Mouse (Mus musculus): ENCODE measurements at regions not wholly inside any gene's neighbourhood (a gene's known extent, or its start where the extent isn't known, plus 50 kb on each side); places are given as distances from the start of the nearest gene placed in this dataset.

DNA sequence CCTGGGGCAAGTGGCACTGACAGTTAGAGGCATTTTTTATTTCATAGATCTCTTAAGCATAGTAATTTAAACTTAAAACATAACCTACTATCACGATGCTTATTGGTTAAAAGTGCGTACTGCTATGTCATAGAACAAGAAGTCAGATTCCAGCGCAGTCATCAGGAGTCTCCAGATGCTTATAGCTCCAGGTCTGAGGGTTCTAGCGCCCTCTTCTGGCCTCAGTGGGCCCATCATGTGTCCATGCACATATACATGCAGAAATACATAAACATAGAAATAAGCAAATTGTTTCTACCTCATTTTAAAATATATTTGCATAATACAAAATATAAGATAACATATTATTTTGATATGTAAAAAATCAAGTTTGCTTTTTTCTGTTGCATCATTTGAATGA, 1002.8 kb upstream of the Adgrl2 start:
- peak; percentile 25 for DNase-seq

DNA sequence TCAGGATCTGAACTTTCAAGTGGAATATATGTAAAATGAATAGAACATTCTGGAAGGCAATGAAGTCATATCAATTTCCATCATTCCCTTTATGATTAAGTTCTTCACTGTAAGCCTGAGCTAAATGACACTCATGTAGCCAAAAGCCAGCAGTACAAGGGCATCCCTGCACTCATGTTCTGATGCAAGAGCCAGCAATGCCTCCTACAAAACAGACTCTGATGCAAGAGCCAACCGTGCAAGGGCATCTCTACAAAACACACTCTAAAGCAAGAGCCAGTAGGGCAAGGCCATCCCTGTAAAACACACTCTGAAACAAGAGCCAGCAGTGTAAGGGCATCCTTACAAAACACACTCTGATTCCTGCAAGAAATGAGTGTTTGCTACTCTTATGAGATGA, 997.4 kb upstream of the Adgrl2 start:
- DNase-seq, result no peak

GRCm38 (mm10) chr3:149956993-149957392, 966.6 kb upstream of the Adgrl2 start:
- DNase-seq, result no peak

- DNase-seq, result no peak
Measured at GRCm38 (mm10) chr3:149936197-149936596, 945.8 kb upstream of the Adgrl2 start.

DNA sequence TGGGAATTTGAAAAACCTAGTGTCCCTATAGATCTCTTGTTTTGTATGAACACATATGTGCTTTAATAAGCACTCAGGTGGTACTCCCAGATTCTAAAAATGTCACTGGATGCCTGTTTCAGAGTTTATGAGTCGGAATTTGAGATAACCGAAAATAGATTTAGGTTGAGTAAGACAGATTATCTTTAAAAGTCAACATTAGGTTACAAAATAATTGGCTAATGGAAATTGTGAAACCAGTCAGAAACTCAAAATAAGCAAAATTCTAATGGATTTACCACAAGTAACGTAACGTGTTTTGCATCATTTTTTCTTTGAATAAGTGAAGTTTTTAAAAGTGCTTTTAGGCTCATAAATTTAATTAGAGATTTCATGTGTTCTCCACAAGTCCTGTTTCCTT, 944.5 kb upstream of the Adgrl2 start:
- DNase-seq, result no peak

GRCm38 (mm10) chr3:149928456-149929360, 938.4 kb upstream of the Adgrl2 start:
- DNase-seq, result no peak

GRCm38 (mm10) chr3:149920206-149920605, 929.9 kb upstream of the Adgrl2 start:
- no peak for DNase-seq

- DNase-seq, result peak; percentile 35
Measured at GRCm38 (mm10) chr3:149918201-149918600, 927.8 kb upstream of the Adgrl2 start.

GRCm38 (mm10) chr3:149910721-149911120, 920.4 kb upstream of the Adgrl2 start:
- no peak for DNase-seq

DNA sequence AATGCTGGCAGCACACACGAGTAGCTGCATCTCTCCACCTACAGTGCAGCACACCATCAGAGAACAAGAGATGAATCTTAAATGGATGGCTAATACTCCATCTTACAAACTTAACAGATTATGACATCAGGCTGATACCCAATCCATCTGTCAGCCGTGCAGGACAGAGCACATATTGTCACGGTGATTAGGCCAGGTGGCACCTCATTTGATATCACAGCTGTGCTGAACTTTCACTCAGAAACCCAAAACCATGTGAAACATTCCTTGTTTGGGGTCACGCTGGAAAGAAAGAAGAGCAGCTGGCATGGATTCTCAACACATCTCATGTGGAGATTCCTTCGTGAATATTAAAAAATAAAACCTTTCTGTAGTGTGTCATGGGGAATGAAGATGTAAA, 911.4 kb upstream of the Adgrl2 start:
- peak; percentile 37 for DNase-seq

DNA sequence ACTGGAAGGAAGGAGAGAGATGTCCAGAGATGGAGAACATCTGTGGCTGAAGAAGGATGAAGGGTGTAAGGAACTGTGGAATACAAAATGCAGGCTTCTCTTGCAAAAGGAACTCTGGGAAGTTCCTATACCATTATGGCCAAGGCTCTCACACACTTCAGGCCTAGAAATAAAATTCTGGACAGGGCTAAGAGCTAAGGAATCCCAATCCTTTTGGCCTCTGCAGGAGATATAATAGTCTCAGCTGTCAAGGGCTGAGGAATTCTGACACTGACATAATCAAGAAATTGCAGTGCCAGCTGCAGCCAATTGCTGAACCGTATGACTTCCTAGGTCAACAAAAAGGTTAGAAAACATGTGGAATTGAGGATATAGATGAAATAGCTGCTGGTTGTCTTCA, 886.2 kb upstream of the Adgrl2 start:
- DNase-seq, result peak; percentile 30

- DNase-seq, result no peak
Measured at GRCm38 (mm10) chr3:149865945-149866344, 875.6 kb upstream of the Adgrl2 start.

DNA sequence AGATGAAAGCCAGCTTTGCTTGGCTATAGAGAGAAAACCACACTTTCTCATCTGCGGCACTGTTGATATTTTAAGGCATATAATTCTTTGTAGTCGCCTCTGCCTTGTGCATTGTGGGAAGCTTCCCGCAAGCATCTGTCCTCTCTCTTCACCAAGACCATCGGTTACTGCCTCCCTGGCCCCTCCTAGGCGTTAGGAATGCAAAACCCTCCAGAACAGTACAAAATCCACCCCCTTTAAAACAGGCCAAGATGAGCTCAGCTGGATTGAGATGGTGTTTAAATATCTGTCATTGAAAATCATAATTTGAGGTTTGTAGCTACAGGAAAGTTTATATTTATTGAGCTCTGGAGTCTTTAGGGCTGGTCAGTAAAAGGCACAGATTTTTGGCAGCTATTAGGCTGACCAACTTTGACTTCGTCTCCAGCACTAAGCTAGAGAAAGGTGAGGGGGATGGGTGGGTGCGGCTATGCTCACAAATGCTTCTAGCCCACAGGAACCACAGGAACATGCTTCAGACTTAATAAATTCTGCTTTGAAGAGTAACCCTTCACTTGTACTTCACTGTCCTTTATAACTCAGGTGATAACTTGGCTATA, 856.7 kb upstream of the Adgrl2 start:
- DNase-seq, result no peak

GRCm38 (mm10) chr3:149845826-149846486, 855.6 kb upstream of the Adgrl2 start:
- DNase-seq, result no peak

DNA sequence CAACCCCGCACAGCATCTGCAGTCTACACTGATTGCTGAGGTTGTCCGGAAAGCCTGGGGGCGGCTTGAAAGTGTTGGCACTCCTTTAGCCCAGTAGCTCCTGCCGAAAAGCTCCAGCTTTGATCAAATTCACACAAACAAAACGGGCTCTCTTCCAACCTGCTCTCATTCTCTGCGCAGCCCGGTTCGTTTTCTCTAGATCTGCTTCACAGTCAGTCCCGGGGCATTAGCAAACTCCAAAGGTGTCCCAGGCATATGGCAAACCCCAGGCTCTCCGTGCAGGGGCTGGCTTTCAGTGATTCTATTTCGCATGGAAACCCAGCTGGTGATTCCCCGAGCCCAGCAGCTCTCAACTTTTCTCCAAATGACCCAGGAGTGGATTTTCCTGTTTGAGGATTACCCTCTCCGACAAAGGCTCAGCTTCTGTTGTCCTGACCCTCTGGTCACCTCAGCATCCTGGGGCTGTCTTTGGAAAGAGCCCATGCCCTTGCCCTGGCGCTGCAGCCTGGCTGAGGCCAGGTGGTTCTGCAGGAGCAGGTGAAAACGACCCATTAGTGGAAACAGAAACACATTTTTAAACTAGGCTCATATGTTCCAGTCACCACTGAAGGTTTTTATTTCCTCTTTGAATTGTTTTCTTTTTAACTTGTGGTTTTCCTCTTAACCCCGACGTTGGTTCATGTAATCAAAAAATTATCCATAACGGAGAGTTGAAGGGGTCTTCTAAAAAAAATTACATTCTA, 854.9 kb upstream of the Adgrl2 start:
- peak; percentile 67 for DNase-seq

GRCm38 (mm10) chr3:149837921-149838320, 847.6 kb upstream of the Adgrl2 start:
- DNase-seq, result no peak

GRCm38 (mm10) chr3:149836467-149837233, 846.3 kb upstream of the Adgrl2 start:
- peak; percentile 66 for DNase-seq

- no peak for DNase-seq
Measured at GRCm38 (mm10) chr3:149827181-149827580, 836.8 kb upstream of the Adgrl2 start.

DNA sequence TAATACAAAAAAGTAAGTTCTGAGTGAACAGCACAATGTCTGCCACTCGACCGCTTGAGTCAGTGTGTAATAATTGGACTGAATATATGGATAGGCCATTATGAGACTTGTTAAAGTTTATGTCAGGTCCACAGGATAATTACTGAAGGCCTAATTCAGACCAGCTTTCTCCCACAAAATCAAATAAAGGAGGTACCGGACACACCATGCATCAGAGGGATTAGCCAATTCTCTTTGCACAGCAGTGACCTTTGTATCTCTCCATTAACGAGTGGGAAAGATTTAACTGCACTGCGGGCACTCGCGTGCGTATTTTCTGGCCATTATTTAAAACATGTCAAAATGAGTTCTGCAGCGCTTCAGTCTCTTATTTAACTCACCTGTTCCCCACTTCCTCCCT, 836.4 kb upstream of the Adgrl2 start:
- DNase-seq, result peak; percentile 26

DNA sequence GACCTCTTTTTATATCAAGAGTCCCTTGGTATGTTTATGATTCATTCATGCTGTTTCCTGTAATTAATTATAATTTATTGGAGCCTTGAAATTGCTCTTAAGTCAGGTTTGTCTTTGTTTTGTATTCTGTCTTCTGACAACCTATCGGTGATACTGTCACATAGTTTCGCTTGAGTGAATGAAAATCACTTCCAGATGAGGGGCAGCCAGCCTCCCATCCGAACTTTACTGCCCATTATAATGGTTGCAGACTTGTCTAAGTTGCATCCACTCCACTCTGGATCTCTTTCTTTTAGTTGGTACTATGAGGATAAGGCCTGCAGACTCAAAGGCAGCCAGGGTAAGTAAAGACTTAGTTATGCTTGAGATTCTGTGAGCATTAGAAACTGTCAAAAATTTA, 830.3 kb upstream of the Adgrl2 start:
- DNase-seq, result peak; percentile 56

- DNase-seq, result no peak
Measured at GRCm38 (mm10) chr3:149819863-149820262, 829.5 kb upstream of the Adgrl2 start.

- DNase-seq, result no peak
Measured at GRCm38 (mm10) chr3:149819081-149819480, 828.7 kb upstream of the Adgrl2 start.
